Mouse (Mus musculus): ENCODE data around the gene Zfp362. TPM values are rescaled to one million over a fixed set of nuclear protein-coding genes. Genes with fewer than 3 reads are reported as not detected.

The Zfp362 gene
- polyA plus RNA-seq, 1 experiment from 2014 or later = 23.8 TPM

DNA sequence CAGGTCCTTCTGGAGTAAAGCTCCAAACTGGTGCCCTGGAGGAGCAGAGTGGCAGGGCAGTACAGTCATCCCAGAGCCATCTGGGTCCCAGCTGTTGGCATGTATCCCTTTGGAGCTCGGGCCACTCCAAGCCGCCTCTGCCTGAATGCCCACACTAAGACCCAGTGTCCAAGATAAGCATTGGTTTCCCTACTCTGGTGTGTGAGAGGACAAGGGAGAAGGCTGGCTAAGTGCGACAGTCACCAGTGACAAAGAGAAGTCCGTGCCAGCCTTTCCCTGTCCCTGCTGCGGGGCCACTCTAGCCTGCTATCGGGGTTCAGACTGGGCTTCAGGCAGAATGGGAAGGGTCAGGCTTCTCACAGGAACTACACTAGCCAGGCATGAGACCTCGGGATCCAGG, 49.9 kb downstream of the Zfp362 start:
- H3K4me1 ChIP-seq (ENCODE audit: insufficient read depth, low read depth, low read length) = no peaks in the 10 kb centered on the region
- H3K4me3 ChIP-seq (ENCODE audit: low read depth, low read length) = no peak overlapping the region
- no peaks in the 10 kb centered on the region for H3K9me3 ChIP-seq (ENCODE audit: low read length)
- WGBS = 66% methylated on average over 7 of the region's 7 CpGs
- H3K9ac ChIP-seq (replicated peaks; ENCODE audit: low read depth) = no peak overlapping the region
- no peaks in the 10 kb centered on the region for H3K27me3 ChIP-seq (replicated peaks; ENCODE audit: insufficient read depth, low read length)
- DNase-seq (ENCODE audit: low spot score) (no peak), ATAC-seq (peak; percentile 41; the same call in 1 of the 2 replicates)
- no peak for TF ChIP-seq EP300 (IDR thresholded peaks at IDR 0.05)
- 0 out of 2 replicates have a peak, but pooled peaks have one; percentile 5 for TF ChIP-seq CTCF (IDR thresholded peaks at IDR 0.05)
- peaks cover 25% of the 10 kb centered on the region for H3K36me3 ChIP-seq (ENCODE audit: insufficient read depth, low read length)
- no peak overlapping the region for H3K27ac ChIP-seq (ENCODE audit: low read length)
- H3K4me2 ChIP-seq (replicated peaks; ENCODE audit: low read depth, low read length) = no peak overlapping the region

GRCm38 (mm10) chr4:128755064-128755463, 50.8 kb downstream of the Zfp362 start, which contains the start of gene A3galt2:
Gene A3galt2 (plus strand): TSS chr4:128755364.
- WGBS = 56% methylated on average over 3 of the region's 3 CpGs

GRCm38 (mm10) chr4:128753571-128753970, 52.3 kb downstream of the Zfp362 start:
- Histone ChIP-seq H3K9ac (replicated peaks; ENCODE audit: low read depth) (no peak overlapping the region), H3K9me3 (ENCODE audit: low read length) (no peaks in the 10 kb centered on the region), H3K27ac (ENCODE audit: low read length) (no peak overlapping the region), H3K27me3 (replicated peaks; ENCODE audit: insufficient read depth, low read length) (no peaks in the 10 kb centered on the region), H3K36me3 (ENCODE audit: insufficient read depth, low read length) (peaks cover 41% of the 10 kb centered on the region), H3K4me3 (ENCODE audit: low read depth, low read length) (no peak overlapping the region), H3K4me2 (replicated peaks; ENCODE audit: low read depth, low read length) (no peak overlapping the region), H3K4me1 (ENCODE audit: insufficient read depth, low read depth, low read length) (no peaks in the 10 kb centered on the region)
- no peak for ATAC-seq
- DNase-seq (ENCODE audit: low spot score) = no peak
- no peak for TF ChIP-seq EP300 (IDR thresholded peaks at IDR 0.05)
- TF ChIP-seq CTCF (IDR thresholded peaks at IDR 0.05) = no peak
- WGBS = 90% methylated on average over 7 of the region's 7 CpGs

More at GRCm38 (mm10) chr4:128755064-128755463, 50.8 kb downstream of the Zfp362 start, which contains the start of gene A3galt2:
- H3K9me3 ChIP-seq (ENCODE audit: low read length) = no peaks in the 10 kb centered on the region
- no peaks in the 10 kb centered on the region for H3K27me3 ChIP-seq (replicated peaks; ENCODE audit: insufficient read depth, low read length)
- no peak within 1 kb of the TSS for H3K4me2 ChIP-seq (replicated peaks; ENCODE audit: low read depth, low read length)
- H3K4me1 ChIP-seq (ENCODE audit: insufficient read depth, low read depth, low read length) = no peaks in the 10 kb centered on the region
- H3K4me3 ChIP-seq (ENCODE audit: low read depth, low read length) = no peak within 1 kb of the TSS
- ATAC-seq (no peak), DNase-seq (ENCODE audit: low spot score) (no peak)
- H3K9ac ChIP-seq (replicated peaks; ENCODE audit: low read depth) = no peak within 1 kb of the TSS
- H3K27ac ChIP-seq (ENCODE audit: low read length) = no peak within 1 kb of the TSS
- peaks cover 31% of the 10 kb centered on the region for H3K36me3 ChIP-seq (ENCODE audit: insufficient read depth, low read length)
- TF ChIP-seq CTCF (IDR thresholded peaks at IDR 0.05) (no peak), EP300 (IDR thresholded peaks at IDR 0.05) (no peak)

- Histone ChIP-seq H3K4me3 (ENCODE audit: low read depth, low read length) (no peak overlapping the region), H3K27ac (ENCODE audit: low read length) (no peak overlapping the region), H3K9me3 (ENCODE audit: low read length) (no peaks in the 10 kb centered on the region), H3K4me2 (replicated peaks; ENCODE audit: low read depth, low read length) (no peak overlapping the region), H3K36me3 (ENCODE audit: insufficient read depth, low read length) (peaks cover 55% of the 10 kb centered on the region), H3K4me1 (ENCODE audit: insufficient read depth, low read depth, low read length) (no peaks in the 10 kb centered on the region), H3K27me3 (replicated peaks; ENCODE audit: insufficient read depth, low read length) (no peaks in the 10 kb centered on the region), H3K9ac (replicated peaks; ENCODE audit: low read depth) (no peak overlapping the region)
- no peak for ATAC-seq
- 83% methylated on average over 13 of the region's 13 CpGs for WGBS
- no peak for DNase-seq (ENCODE audit: low spot score)
- TF ChIP-seq CTCF (IDR thresholded peaks at IDR 0.05) (no peak), EP300 (IDR thresholded peaks at IDR 0.05) (no peak)
Measured at GRCm38 (mm10) chr4:128752031-128752757, 53.7 kb downstream of the Zfp362 start.

DNA sequence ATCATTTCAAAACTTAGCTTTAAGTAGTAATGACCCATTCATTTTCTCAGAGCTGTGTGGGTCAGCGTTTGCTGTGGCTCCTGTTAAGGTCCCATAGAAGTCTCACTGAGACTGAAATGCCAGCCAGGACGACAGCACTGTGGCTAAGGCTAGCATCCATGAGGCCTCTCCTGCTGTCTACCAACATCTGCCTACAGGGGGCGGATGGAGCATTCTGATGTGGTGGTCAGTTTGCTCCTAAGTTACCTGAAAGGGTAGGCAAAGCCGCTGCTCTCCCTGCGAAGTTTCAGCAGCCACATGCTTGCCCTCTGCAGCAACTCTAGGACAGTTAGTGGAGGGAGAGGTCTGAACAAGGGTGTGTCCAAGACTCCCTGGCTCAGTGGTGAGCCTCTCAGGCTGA, 54.8 kb downstream of the Zfp362 start:
- Histone ChIP-seq H3K4me3 (ENCODE audit: low read depth, low read length) (no peak overlapping the region), H3K36me3 (ENCODE audit: insufficient read depth, low read length) (peaks cover 65% of the 10 kb centered on the region), H3K4me1 (ENCODE audit: insufficient read depth, low read depth, low read length) (no peaks in the 10 kb centered on the region), H3K9ac (replicated peaks; ENCODE audit: low read depth) (no peak overlapping the region), H3K27ac (ENCODE audit: low read length) (no peak overlapping the region), H3K9me3 (ENCODE audit: low read length) (no peaks in the 10 kb centered on the region), H3K27me3 (replicated peaks; ENCODE audit: insufficient read depth, low read length) (no peaks in the 10 kb centered on the region), H3K4me2 (replicated peaks; ENCODE audit: low read depth, low read length) (no peak overlapping the region)
- TF ChIP-seq EP300 (IDR thresholded peaks at IDR 0.05) (no peak), CTCF (IDR thresholded peaks at IDR 0.05) (peak; percentile 65)
- no peak for ATAC-seq
- 53% methylated on average over 5 of the region's 5 CpGs for WGBS
- DNase-seq (ENCODE audit: low spot score) = no peak

DNA sequence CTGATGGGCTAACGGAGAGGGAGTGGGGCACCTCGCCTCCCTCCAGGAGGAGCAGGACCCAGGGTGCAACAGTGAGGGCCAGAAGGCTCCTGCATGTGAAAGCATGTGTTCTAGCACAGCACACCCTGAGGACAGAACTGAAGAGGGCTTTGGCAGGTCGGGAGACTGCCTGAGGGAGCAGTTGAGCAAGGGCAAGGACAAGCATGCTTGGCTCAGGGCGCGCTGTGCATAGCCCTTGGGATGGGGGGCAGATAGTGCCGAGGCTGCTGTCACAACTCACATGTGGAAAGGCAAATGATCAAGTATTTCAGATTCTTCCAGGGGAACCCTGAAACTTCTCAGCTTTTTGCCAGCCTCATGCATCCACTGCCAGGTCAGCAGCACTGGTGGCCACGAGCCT, 57.5 kb downstream of the Zfp362 start:
- Histone ChIP-seq H3K27ac (ENCODE audit: low read length) (no peak overlapping the region), H3K4me2 (replicated peaks; ENCODE audit: low read depth, low read length) (no peak overlapping the region), H3K9ac (replicated peaks; ENCODE audit: low read depth) (no peak overlapping the region), H3K36me3 (ENCODE audit: insufficient read depth, low read length) (peaks cover 66% of the 10 kb centered on the region), H3K27me3 (replicated peaks; ENCODE audit: insufficient read depth, low read length) (no peaks in the 10 kb centered on the region), H3K4me1 (ENCODE audit: insufficient read depth, low read depth, low read length) (no peaks in the 10 kb centered on the region), H3K9me3 (ENCODE audit: low read length) (no peaks in the 10 kb centered on the region), H3K4me3 (ENCODE audit: low read depth, low read length) (no peak overlapping the region)
- TF ChIP-seq EP300 (IDR thresholded peaks at IDR 0.05) (no peak), CTCF (IDR thresholded peaks at IDR 0.05) (no peak)
- ATAC-seq = no peak
- WGBS = 85% methylated on average over 7 of the region's 7 CpGs
- no peak for DNase-seq (ENCODE audit: low spot score)
